Mouse (Mus musculus): ENCODE measurements at regions not wholly inside any gene's neighbourhood (a gene's known extent, or its start where the extent isn't known, plus 50 kb on each side); places are given as distances from the start of the nearest gene placed in this dataset.
A peak's percentile ranks its signal among the peaks of the same experiment; 100 is the strongest.
"Not testable (repeated sequence)": the region's sequence is repeated elsewhere in the genome, so short reads cannot be mapped to it uniquely, and the experiment has no call there.

- ATAC-seq (ENCODE audit: low FRiP score, low TSS enrichment): no peak
- Histone ChIP-seq H3K4me3 (ENCODE audit: low read length) (no peak overlapping the region), H3K9ac (ENCODE audit: low read depth, low read length) (no peak overlapping the region), H3K4me2 (replicated peaks; ENCODE audit: low read depth, low read length) (no peak overlapping the region), H3K4me1 (ENCODE audit: control insufficient read depth, insufficient read depth, low read length) (no peaks in the 10 kb centered on the region), H3K9me3 (ENCODE audit: control insufficient read depth, low read length) (no peaks in the 10 kb centered on the region), H3K27ac (ENCODE audit: low read depth, low read length) (no peak overlapping the region), H3K27me3 (ENCODE audit: control insufficient read depth, insufficient read depth, low read length) (no peaks in the 10 kb centered on the region), H3K36me3 (ENCODE audit: control insufficient read depth, insufficient read depth, low read length) (no peaks in the 10 kb centered on the region)
- 71% methylated on average over 2 of the region's 2 CpGs for WGBS
Observed at GRCm38 (mm10) chr12:32122915-32123314, 61.8 kb upstream of the Prkar2b start.

GRCm38 (mm10) chr12:32122007-32122406 is 60.9 kb upstream of the Prkar2b start:
- not testable (repeated sequence) for ATAC-seq (ENCODE audit: low FRiP score, low TSS enrichment); H3K27ac ChIP-seq (ENCODE audit: low read depth, low read length); H3K36me3 ChIP-seq (ENCODE audit: control insufficient read depth, insufficient read depth, low read length); H3K9ac ChIP-seq (ENCODE audit: low read depth, low read length); H3K9me3 ChIP-seq (ENCODE audit: control insufficient read depth, low read length); H3K4me3 ChIP-seq (ENCODE audit: low read length); H3K27me3 ChIP-seq (ENCODE audit: control insufficient read depth, insufficient read depth, low read length); H3K4me2 ChIP-seq (replicated peaks; ENCODE audit: low read depth, low read length); H3K4me1 ChIP-seq (ENCODE audit: control insufficient read depth, insufficient read depth, low read length)
- 93% methylated on average over 1 of the region's 1 CpGs for WGBS

- Histone ChIP-seq H3K9me3 (ENCODE audit: control insufficient read depth, low read length) (no peaks in the 10 kb centered on the region), H3K9ac (ENCODE audit: low read depth, low read length) (no peak overlapping the region), H3K27me3 (ENCODE audit: control insufficient read depth, insufficient read depth, low read length) (no peaks in the 10 kb centered on the region), H3K4me3 (ENCODE audit: low read length) (no peak overlapping the region), H3K27ac (ENCODE audit: low read depth, low read length) (no peak overlapping the region), H3K4me2 (replicated peaks; ENCODE audit: low read depth, low read length) (no peak overlapping the region), H3K36me3 (ENCODE audit: control insufficient read depth, insufficient read depth, low read length) (no peaks in the 10 kb centered on the region), H3K4me1 (ENCODE audit: control insufficient read depth, insufficient read depth, low read length) (no peaks in the 10 kb centered on the region)
- 70% methylated on average over 5 of the region's 5 CpGs for WGBS
- no peak for ATAC-seq (ENCODE audit: low FRiP score, low TSS enrichment)
Observed at GRCm38 (mm10) chr12:32112691-32113090, 51.6 kb upstream of the Prkar2b start.

GRCm38 (mm10) chr12:32111508-32112119 is 50.5 kb upstream of the Prkar2b start:
- ATAC-seq (ENCODE audit: low FRiP score, low TSS enrichment): no peak
- peak overlapping the region; percentile 71; the same call in 1 of the 2 replicates for H3K27ac ChIP-seq (ENCODE audit: low read depth, low read length)
- H3K27me3 ChIP-seq (ENCODE audit: control insufficient read depth, insufficient read depth, low read length): no peaks in the 10 kb centered on the region
- H3K4me3 ChIP-seq (ENCODE audit: low read length): no peak overlapping the region
- H3K4me2 ChIP-seq (replicated peaks; ENCODE audit: low read depth, low read length): no peak overlapping the region; the same call in 1 of the 2 replicates
- no peak overlapping the region for H3K9ac ChIP-seq (ENCODE audit: low read depth, low read length)
- WGBS: 25% methylated on average over 7 of the region's 7 CpGs
- H3K9me3 ChIP-seq (ENCODE audit: control insufficient read depth, low read length): no peaks in the 10 kb centered on the region
- no peaks in the 10 kb centered on the region for H3K36me3 ChIP-seq (ENCODE audit: control insufficient read depth, insufficient read depth, low read length)
- no peaks in the 10 kb centered on the region for H3K4me1 ChIP-seq (ENCODE audit: control insufficient read depth, insufficient read depth, low read length)

GRCm38 (mm10) chr12:32110903-32111302 is 49.8 kb upstream of the Prkar2b start:
- H3K9me3 ChIP-seq (ENCODE audit: control insufficient read depth, low read length): no peaks in the 10 kb centered on the region
- peak; percentile 78 for ATAC-seq (ENCODE audit: low FRiP score, low TSS enrichment)
- H3K4me2 ChIP-seq (replicated peaks; ENCODE audit: low read depth, low read length): no peak overlapping the region
- WGBS: 15% methylated on average over 5 of the region's 5 CpGs
- no peaks in the 10 kb centered on the region for H3K36me3 ChIP-seq (ENCODE audit: control insufficient read depth, insufficient read depth, low read length)
- no peaks in the 10 kb centered on the region for H3K4me1 ChIP-seq (ENCODE audit: control insufficient read depth, insufficient read depth, low read length)
- H3K4me3 ChIP-seq (ENCODE audit: low read length): no peak overlapping the region
- H3K27me3 ChIP-seq (ENCODE audit: control insufficient read depth, insufficient read depth, low read length): no peaks in the 10 kb centered on the region
- H3K27ac ChIP-seq (ENCODE audit: low read depth, low read length): no peak overlapping the region
- no peak overlapping the region for H3K9ac ChIP-seq (ENCODE audit: low read depth, low read length)
